Mouse (Mus musculus) embryonic facial prominence, embryonic 10.5 days (tissue): ENCODE data around the gene Dlk1. TPM values are rescaled to one million over a fixed set of nuclear protein-coding genes. Genes with fewer than 3 reads are reported as not detected.

Experiments
- DNase-seq: peaks from one replicate; pipeline ENCODE4 v3.0.0-alpha.2; 2017; ENCODE audit warnings: low spot score
- H3K27ac ChIP-seq: fragments of 300-500 bp; sonication (generic); replicated peaks from 2 replicates; pipeline ENCODE4 v1.5.1; 2016; ENCODE audit warnings: mild to moderate bottlenecking
- H3K27me3 ChIP-seq: fragments of 300-500 bp; sonication (generic); replicated peaks from 2 replicates; pipeline ENCODE4 v1.6.1; 2016; ENCODE audit warnings: low read depth, mild to moderate bottlenecking; ENCODE audit not compliant: poor library complexity, severe bottlenecking
- H3K36me3 ChIP-seq: fragments of 300-500 bp; sonication (generic); replicated peaks from 2 replicates; pipeline ENCODE4 v1.6.1; 2016; ENCODE audit warnings: mild to moderate bottlenecking, moderate library complexity
- H3K4me1 ChIP-seq: fragments of 300-500 bp; sonication (generic); 2 replicates; pipeline ENCODE4 v1.6.1; 2016
- H3K4me3 ChIP-seq: fragments of 300-500 bp; sonication (generic); 2 replicates; pipeline ENCODE4 v1.5.1; 2016; ENCODE audit warnings: mild to moderate bottlenecking, moderate library complexity
- H3K9me3 ChIP-seq: fragments of 300-500 bp; sonication (generic); 2 replicates; pipeline ENCODE4 v1.6.1; 2016; ENCODE audit warnings: mild to moderate bottlenecking
- WGBS: fragments of 180-500 bp; shearing (Covaris S2); methylation state at CpG from one replicate; pipeline ENCODE4 v1.1.7; 2016; 5-methylcytosine and 5-hydroxymethylcytosine counted together
- polyA plus RNA-seq: library from polyadenylated mRNA; unstranded; fragments of >200 nt; fragmentation: Nextera tagmentation; extraction: Ambion mirVana; gene quantifications from 2 replicates; pipeline ENCODE4 v1.2.1, GENCODE M21; 2016

Gene Dlk1
- polyA plus RNA-seq = 287 and 291 TPM in 2 replicates

DNA sequence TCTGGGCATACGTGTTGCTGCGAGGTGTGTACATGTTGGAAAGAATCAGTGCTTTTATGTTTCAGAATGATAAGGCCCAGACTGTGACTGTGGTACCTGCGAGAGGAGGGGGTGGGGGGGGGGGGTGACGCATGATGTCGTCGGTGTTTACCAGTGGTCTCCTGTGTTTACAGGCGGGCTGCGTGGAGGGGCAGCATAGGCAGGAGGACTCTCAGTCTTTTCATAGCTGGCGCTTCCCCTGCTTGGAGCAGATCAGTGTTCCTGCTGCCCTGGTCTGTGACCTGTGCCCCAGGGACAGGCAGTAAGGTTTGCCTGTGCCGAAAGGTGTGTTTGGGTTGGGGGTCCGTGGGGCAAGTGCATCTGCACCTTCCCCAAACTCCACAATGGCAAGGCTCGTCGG, at the start of gene Dlk1:
Gene Dlk1 (plus strand): TSS at position 232 of the 400 bp plus-strand sequence.
- peaks cover 95% of the 10 kb centered on the region for H3K27me3 ChIP-seq
- peak within 1 kb of the TSS; percentile 71 for H3K4me3 ChIP-seq
- H3K27ac ChIP-seq = peak within 1 kb of the TSS; percentile 93
- H3K9me3 ChIP-seq = no peaks in the 10 kb centered on the region
- peaks cover 89% of the 10 kb centered on the region for H3K4me1 ChIP-seq
- peak; percentile 56 for DNase-seq
- WGBS = 7% methylated on average over 13 of the region's 13 CpGs
- H3K36me3 ChIP-seq = peaks cover 12% of the 10 kb centered on the region

DNA sequence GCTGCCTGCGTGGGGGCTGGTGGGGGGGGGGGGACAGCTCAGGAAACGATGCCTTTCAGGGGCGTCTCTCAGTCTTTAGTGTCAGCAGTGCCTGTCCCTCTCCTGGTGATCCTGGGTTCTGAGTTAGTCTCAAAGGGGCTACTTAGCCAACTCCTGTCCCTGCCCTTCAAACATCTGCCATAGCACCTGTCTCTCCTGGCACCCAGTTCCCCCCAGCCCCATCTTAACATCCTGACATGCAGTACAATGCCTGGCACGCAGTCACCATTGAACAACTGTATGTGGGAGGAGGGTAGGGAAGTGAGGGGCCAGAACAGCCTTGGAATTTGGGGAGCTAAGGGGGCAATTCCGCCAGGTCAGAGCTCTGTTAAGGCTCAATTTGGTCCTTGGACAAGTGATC, 49.7 kb upstream of the Dlk1 start:
- Histone ChIP-seq H3K36me3 (no peaks in the 10 kb centered on the region), H3K4me1 (peaks cover 86% of the 10 kb centered on the region), H3K4me3 (no peak overlapping the region), H3K9me3 (no peaks in the 10 kb centered on the region), H3K27ac (peak overlapping the region; percentile 66; the same call in 1 of the 2 replicates), H3K27me3 (peaks cover 26% of the 10 kb centered on the region)
- WGBS = 66% methylated on average over 5 of the region's 5 CpGs
- no peak for DNase-seq

DNA sequence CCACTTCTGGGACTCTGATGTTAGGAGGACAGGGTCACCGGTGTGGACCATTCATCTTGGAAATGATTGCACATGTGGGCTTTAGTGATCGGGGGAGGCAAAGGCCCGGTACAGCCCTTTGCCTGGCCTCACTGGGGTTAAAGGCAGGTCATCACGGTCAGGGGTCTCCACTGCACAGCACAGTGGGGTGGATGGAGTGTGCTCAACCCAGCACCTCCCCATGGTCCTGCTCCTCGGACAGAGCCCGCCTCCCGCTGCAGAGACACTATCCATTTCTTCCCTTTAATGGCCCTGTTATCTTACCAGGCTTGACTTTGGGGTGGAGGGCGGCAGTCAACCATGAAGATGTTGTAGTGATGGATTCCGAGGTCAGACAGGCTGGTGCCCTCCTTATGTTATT, 48.9 kb upstream of the Dlk1 start:
- H3K27me3 ChIP-seq = peaks cover 20% of the 10 kb centered on the region
- H3K36me3 ChIP-seq = no peaks in the 10 kb centered on the region
- H3K4me3 ChIP-seq = no peak overlapping the region
- WGBS = 68% methylated on average over 9 of the region's 9 CpGs
- H3K27ac ChIP-seq = peak overlapping the region; percentile 44; the same call in 1 of the 2 replicates
- H3K4me1 ChIP-seq = peaks cover 86% of the 10 kb centered on the region
- H3K9me3 ChIP-seq = no peaks in the 10 kb centered on the region
- no peak for DNase-seq

DNA sequence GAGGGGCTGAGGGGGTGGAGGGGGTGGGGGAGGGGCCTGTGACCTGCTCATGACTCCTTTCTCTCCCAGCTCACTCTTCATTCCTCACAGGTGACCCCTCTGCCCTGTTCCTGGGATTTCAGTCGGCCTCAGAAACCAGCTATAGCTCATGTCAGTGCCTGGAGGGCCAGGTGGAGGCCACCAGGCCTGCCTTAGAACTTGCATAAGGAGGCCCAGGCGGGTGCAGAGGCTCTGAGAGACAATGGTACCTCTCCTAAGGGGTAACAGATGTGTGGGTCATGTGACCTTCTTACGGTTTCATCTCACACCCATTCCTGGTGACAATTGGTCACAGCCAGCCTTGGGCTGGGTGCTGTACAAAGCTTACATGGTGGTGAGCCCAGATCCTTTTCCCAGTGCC, 46.6 kb upstream of the Dlk1 start:
- DNase-seq = peak; percentile 60
- peaks cover 86% of the 10 kb centered on the region for H3K4me1 ChIP-seq
- no peaks in the 10 kb centered on the region for H3K9me3 ChIP-seq
- 32% methylated on average over 3 of the region's 3 CpGs for WGBS
- H3K36me3 ChIP-seq = no peaks in the 10 kb centered on the region
- no peaks in the 10 kb centered on the region for H3K27me3 ChIP-seq
- no peak overlapping the region for H3K4me3 ChIP-seq
- peak overlapping the region; percentile 79 for H3K27ac ChIP-seq

DNA sequence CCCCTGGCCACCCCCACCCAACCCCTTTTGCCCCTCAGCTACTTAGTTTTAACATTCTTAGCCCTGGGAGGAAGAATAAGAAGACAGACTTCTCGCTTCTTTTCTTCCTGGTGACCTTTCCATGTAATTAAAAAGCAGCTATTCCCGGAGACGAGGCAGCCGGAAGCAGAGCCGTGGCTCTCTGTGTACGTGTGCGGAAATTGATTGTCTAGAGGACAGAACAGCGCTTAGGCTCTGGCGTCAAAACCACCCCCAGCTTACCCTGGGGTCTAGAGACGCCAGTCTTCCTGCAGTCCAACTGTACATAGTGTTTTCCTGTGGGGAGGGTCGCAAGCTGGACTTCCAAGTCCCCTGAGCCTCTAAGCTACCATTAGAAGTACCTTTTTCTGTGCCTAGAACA, 41.9 kb upstream of the Dlk1 start:
- Histone ChIP-seq H3K36me3 (no peaks in the 10 kb centered on the region), H3K4me1 (peaks cover 75% of the 10 kb centered on the region), H3K9me3 (no peaks in the 10 kb centered on the region), H3K27me3 (no peaks in the 10 kb centered on the region), H3K27ac (peak overlapping the region; percentile 83), H3K4me3 (no peak overlapping the region)
- WGBS = 43% methylated on average over 11 of the region's 11 CpGs
- DNase-seq = no peak

DNA sequence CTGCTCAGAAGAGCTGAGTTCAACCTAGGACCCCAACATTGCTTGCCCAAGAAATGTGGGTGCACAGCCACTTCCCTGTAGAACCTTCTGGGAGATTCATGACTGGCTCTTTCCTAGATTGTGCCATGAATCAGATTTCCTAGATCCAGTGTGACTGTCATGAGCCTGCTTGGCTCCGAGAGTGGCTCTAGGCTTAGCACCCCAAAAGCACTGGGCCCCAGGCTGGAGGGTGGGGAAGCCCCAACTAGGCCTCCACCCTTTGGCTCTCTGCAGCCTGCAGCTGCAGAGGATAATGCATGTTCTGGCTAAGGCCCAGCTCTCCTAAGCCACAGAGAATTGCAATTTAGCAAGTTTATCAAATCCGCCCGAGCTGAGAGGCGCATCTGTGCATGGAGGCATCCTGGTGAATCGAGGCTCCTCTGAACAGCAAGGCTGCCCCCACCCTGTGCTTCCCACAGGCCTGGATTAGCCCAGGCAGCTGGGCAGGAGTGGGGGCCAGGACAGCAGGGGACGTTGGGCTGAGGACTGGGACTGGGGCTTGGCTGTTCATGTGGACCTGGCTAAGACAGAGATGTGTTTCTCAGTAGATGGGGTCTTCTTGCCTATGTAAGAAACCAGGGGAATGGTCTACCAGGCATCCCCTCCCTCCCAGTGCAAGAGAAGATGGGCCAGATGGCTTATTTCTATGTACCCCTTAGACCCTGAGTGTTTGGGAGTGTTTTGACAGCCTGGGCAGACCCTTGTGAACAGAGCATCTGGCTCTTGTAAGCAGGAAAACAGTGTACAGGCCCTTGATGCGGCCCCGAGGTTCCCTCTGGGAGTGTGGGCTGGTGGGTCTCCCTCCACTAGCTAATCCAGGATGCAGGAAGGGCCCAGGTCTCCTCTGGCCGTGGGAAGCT, 41.2 kb upstream of the Dlk1 start:
- no peaks in the 10 kb centered on the region for H3K9me3 ChIP-seq
- no peaks in the 10 kb centered on the region for H3K27me3 ChIP-seq
- no peak for DNase-seq
- peak overlapping the region; percentile 83 for H3K27ac ChIP-seq
- 65% methylated on average over 9 of the region's 9 CpGs for WGBS
- H3K4me3 ChIP-seq = no peak overlapping the region
- peaks cover 70% of the 10 kb centered on the region for H3K4me1 ChIP-seq
- H3K36me3 ChIP-seq = no peaks in the 10 kb centered on the region

DNA sequence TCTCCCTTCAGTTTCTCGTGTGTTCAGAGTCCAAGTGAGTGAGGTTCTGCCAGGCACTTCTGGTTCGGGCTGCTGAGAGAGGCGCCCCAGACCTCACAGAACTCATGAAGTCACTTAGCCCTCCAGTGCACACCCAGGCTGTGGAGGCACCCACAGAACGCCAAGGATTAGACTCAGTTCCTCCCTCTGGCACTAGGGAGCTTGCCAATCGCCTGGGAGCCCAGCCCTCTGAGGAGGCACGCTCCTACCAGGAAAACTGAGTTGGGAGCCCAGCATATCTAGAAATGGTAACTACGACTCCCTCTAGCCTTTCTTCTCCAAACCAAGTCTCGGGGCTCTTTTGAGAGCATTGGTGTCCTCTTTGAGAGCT, 40.6 kb upstream of the Dlk1 start:
- H3K27me3 ChIP-seq = no peaks in the 10 kb centered on the region
- H3K27ac ChIP-seq = peak overlapping the region; percentile 83
- DNase-seq = no peak
- no peaks in the 10 kb centered on the region for H3K36me3 ChIP-seq
- H3K9me3 ChIP-seq = no peaks in the 10 kb centered on the region
- no peak overlapping the region for H3K4me3 ChIP-seq
- 70% methylated on average over 8 of the region's 8 CpGs for WGBS
- peaks cover 74% of the 10 kb centered on the region for H3K4me1 ChIP-seq

DNA sequence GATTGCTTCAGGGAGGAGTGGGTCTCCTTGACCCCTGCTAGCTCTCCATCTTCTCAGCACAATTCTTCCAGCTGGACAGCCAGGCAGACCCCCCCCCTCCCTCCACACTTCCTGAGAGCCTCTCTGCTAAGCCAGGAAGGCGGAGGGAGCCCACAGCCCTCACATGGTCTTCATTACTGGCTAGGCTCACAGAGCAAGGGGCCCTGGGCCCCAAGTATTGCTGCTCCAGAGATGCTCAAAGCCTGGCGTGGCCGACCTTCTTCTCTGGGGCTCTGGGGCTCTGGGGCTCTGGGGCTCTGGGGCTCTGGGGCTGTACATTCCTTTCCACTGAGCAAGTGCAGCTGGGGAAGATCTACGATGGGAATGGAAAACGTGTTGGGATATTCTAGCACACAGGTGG, 39.9 kb upstream of the Dlk1 start:
- Histone ChIP-seq H3K9me3 (no peaks in the 10 kb centered on the region), H3K27me3 (no peaks in the 10 kb centered on the region), H3K4me3 (0 out of 2 replicates have a peak overlapping the region, but pooled peaks have one; percentile 8), H3K36me3 (no peaks in the 10 kb centered on the region), H3K4me1 (peaks cover 74% of the 10 kb centered on the region), H3K27ac (peak overlapping the region; percentile 83)
- 28% methylated on average over 5 of the region's 5 CpGs for WGBS
- peak; percentile 86 for DNase-seq

DNA sequence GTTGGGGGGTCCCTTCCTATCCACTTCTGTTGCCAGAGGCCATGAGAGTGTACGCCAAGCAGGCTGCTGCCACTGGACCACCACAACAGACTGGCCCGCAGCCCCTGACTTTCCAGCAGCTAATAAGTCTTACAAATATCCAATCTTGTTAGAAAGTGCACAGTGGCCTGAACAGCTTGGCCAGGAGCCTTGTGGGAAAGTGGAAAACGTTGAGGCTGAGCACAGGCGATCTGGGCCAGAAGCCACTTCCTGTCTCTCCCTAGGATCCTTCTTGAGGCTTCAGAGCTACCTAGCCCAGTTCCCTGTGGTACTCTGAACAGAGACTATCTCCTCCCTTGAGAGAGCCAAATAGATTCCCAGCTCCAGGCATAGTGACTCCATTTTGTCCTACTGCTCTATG, 39.3 kb upstream of the Dlk1 start:
- H3K9me3 ChIP-seq = no peaks in the 10 kb centered on the region
- DNase-seq = no peak
- H3K4me3 ChIP-seq = no peak overlapping the region
- H3K27me3 ChIP-seq = no peaks in the 10 kb centered on the region
- H3K36me3 ChIP-seq = no peaks in the 10 kb centered on the region
- 80% methylated on average over 4 of the region's 4 CpGs for WGBS
- H3K27ac ChIP-seq = peak overlapping the region; percentile 83
- peaks cover 78% of the 10 kb centered on the region for H3K4me1 ChIP-seq

DNA sequence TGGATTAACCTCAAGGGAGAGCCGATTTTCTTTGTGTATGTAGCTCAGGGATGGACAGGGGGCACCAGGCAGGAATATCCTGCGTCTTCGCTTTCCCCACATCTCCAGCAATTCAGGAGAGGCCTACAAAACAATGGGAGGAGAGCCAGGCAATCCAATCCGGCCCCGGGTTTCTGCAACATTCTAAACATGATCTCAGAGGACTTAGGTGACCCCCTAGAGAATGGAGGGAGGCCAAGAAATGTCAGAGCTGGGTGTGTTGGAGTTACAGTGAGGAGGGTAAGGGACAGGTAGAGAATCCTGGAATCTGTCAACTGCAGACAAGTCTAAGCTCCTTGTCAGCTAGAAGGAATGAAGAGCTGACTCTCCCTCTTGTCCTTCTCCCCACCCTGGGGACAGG, 35.9 kb upstream of the Dlk1 start:
- Histone ChIP-seq H3K4me1 (peaks cover 49% of the 10 kb centered on the region), H3K27ac (peak overlapping the region; percentile 76; the same call in 1 of the 2 replicates), H3K27me3 (no peaks in the 10 kb centered on the region), H3K4me3 (no peak overlapping the region), H3K9me3 (no peaks in the 10 kb centered on the region), H3K36me3 (no peaks in the 10 kb centered on the region)
- 88% methylated on average over 5 of the region's 5 CpGs for WGBS
- no peak for DNase-seq

DNA sequence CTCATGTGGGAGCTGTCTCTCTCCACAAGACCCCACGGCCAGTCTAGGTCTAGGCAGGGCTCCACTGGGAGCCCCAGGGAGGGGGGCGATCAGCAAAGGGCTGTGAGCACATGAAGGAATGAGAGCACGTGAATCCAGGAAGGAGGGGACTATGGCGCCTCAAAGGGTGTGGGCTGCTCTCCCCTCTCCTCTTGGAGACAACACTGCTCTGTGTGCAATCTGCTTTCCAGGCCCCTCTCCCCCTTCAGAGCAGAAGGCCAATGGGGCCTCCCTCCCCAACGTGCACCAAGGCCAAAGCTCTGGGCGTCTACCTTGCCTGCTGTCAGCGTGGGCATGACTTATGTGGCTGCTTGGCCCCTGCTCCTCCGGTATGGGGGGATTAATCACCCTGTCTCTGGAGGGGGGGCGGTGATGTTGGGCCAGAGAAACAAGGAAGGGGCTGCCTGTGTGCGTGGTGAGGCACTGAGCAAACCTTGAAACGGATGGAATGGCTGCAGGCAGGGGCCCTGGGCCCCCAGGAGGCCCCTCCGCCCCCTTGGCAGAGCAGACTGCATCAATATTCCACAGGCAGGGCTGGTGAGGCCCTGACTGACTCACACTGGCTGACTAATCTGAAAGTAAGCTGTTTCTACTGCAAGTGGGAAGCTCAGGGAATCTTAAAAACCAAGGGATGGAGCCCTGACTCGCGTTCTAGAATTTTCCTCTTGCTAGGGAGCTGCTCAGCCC, 35.0 kb upstream of the Dlk1 start:
- no peak for DNase-seq
- H3K36me3 ChIP-seq = no peaks in the 10 kb centered on the region
- 65% methylated on average over 14 of the region's 14 CpGs for WGBS
- no peaks in the 10 kb centered on the region for H3K27me3 ChIP-seq
- H3K4me3 ChIP-seq = no peak overlapping the region
- no peaks in the 10 kb centered on the region for H3K9me3 ChIP-seq
- peak overlapping the region; percentile 76 for H3K27ac ChIP-seq
- peaks cover 40% of the 10 kb centered on the region for H3K4me1 ChIP-seq

DNA sequence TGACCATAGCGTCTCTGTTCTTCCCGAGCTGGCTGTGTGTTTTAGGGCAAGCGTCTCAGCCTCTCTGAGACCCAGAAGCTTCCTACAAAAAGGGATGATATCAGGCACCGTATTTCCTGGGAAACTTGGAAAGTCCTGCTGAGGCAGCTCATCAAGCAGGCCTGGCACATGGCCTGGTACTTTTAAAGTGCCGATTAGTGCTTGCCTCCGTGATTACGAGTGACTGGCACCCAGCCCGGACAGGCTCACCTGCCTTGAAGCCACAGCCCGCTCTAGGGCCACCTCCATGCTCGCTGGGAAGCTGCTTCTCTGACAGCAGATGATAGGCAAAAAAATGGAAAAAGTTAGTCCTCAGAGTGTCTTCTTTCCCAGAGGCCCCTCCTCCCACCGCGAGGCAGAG, 32.6 kb upstream of the Dlk1 start:
- no peak overlapping the region for H3K27ac ChIP-seq
- no peaks in the 10 kb centered on the region for H3K27me3 ChIP-seq
- DNase-seq = no peak
- WGBS = 89% methylated on average over 12 of the region's 12 CpGs
- H3K9me3 ChIP-seq = no peaks in the 10 kb centered on the region
- H3K4me1 ChIP-seq = peaks cover 45% of the 10 kb centered on the region
- H3K36me3 ChIP-seq = no peaks in the 10 kb centered on the region
- H3K4me3 ChIP-seq = no peak overlapping the region
